Mouse (Mus musculus): ENCODE measurements at regions not wholly inside any gene's neighbourhood (a gene's known extent, or its start where the extent isn't known, plus 50 kb on each side); places are given as distances from the start of the nearest gene placed in this dataset.

GRCm38 (mm10) chr15:17181358-17182022, 452.9 kb downstream of the Cdh9 start:
- no peaks in the 10 kb centered on the region for H3K36me3 ChIP-seq (replicated peaks)

GRCm38 (mm10) chr15:17195439-17195838, 466.9 kb downstream of the Cdh9 start:
- peaks cover 4% of the 10 kb centered on the region for H3K4me1 ChIP-seq (ENCODE audit: insufficient read depth, low read depth, low read length)
- DNase-seq (ENCODE audit: low spot score) (no peak), ATAC-seq (ENCODE audit: extremely low read depth, insufficient number of reproducible peaks, low FRiP score, poor library complexity, severe bottlenecking) (peak; percentile 34; the same call in 1 of the 2 replicates)
- no peaks in the 10 kb centered on the region for H3K27me3 ChIP-seq (ENCODE audit: insufficient read depth, low read length)
- H3K36me3 ChIP-seq (replicated peaks), result no peaks in the 10 kb centered on the region
- H3K4me3 ChIP-seq (ENCODE audit: low read depth, low read length), result no peak overlapping the region
- TF ChIP-seq POLR2AphosphoS5 (IDR thresholded peaks at IDR 0.05; ENCODE audit: insufficient replicate concordance, low read depth, low read length), result no peak
- TF ChIP-seq CTCF (IDR thresholded peaks at IDR 0.05; ENCODE audit: low read depth, low read length), result no peak
- TF ChIP-seq TAL1 (conservative IDR thresholded peaks at IDR 0.05; ENCODE audit: low read depth, low read length), result no peak
- TF ChIP-seq GATA1 (IDR thresholded peaks at IDR 0.05; ENCODE audit: borderline replicate concordance, low read length), result no peak
- no peak for TF ChIP-seq GATA2 (IDR thresholded peaks at IDR 0.05; ENCODE audit: borderline replicate concordance, low read depth, low read length)
- no peaks in the 10 kb centered on the region for H3K9me3 ChIP-seq (replicated peaks)

More at GRCm38 (mm10) chr15:17181358-17182022, 452.9 kb downstream of the Cdh9 start:
- TF ChIP-seq GATA2 (IDR thresholded peaks at IDR 0.05; ENCODE audit: borderline replicate concordance, low read depth, low read length) (no peak), GATA1 (IDR thresholded peaks at IDR 0.05; ENCODE audit: borderline replicate concordance, low read length) (no peak), TAL1 (conservative IDR thresholded peaks at IDR 0.05; ENCODE audit: low read depth, low read length) (no peak), POLR2AphosphoS5 (IDR thresholded peaks at IDR 0.05; ENCODE audit: insufficient replicate concordance, low read depth, low read length) (no peak), CTCF (IDR thresholded peaks at IDR 0.05; ENCODE audit: low read depth, low read length) (no peak)
- Histone ChIP-seq H3K4me1 (ENCODE audit: insufficient read depth, low read depth, low read length) (no peaks in the 10 kb centered on the region), H3K27me3 (ENCODE audit: insufficient read depth, low read length) (no peaks in the 10 kb centered on the region), H3K4me3 (ENCODE audit: low read depth, low read length) (no peak overlapping the region), H3K9me3 (replicated peaks) (no peaks in the 10 kb centered on the region)
- no peak; the same call in 1 of the 2 replicates for ATAC-seq (ENCODE audit: extremely low read depth, insufficient number of reproducible peaks, low FRiP score, poor library complexity, severe bottlenecking)
- no peak for DNase-seq (ENCODE audit: low spot score)

DNA sequence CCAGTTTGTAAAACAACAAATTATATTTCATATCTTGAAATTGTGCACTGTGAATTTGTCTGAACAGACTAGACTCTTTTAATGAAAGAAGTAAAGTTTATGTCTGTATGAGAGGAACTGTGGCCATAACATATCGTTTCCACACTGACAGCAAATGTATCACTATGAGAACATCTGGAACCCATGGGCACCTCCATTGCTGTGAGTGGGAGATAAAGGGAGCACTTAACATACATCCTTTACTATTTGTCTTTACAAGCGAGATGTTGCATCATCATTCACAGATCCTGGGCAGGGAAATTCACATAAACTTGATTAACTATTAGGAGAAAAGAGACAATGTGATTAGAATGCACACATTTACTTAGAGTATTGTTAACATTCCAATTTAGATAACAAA, 476.2 kb downstream of the Cdh9 start:
- no peaks in the 10 kb centered on the region for H3K9me3 ChIP-seq (replicated peaks)
- DNase-seq (ENCODE audit: low spot score) (peak; percentile 3), ATAC-seq (ENCODE audit: extremely low read depth, insufficient number of reproducible peaks, low FRiP score, poor library complexity, severe bottlenecking) (peak; percentile 91)
- no peaks in the 10 kb centered on the region for H3K36me3 ChIP-seq (replicated peaks)
- H3K4me1 ChIP-seq (ENCODE audit: insufficient read depth, low read depth, low read length), result peaks cover 13% of the 10 kb centered on the region; the same call in 1 of the 2 replicates
- H3K27me3 ChIP-seq (ENCODE audit: insufficient read depth, low read length), result no peaks in the 10 kb centered on the region
- no peak overlapping the region for H3K4me3 ChIP-seq (ENCODE audit: low read depth, low read length)
- TF ChIP-seq GATA2 (IDR thresholded peaks at IDR 0.05; ENCODE audit: borderline replicate concordance, low read depth, low read length) (no peak), GATA1 (IDR thresholded peaks at IDR 0.05; ENCODE audit: borderline replicate concordance, low read length) (no peak), TAL1 (conservative IDR thresholded peaks at IDR 0.05; ENCODE audit: low read depth, low read length) (peak; percentile 89)

GRCm38 (mm10) chr15:17245096-17245495, 516.5 kb downstream of the Cdh9 start:
- TF ChIP-seq CTCF (IDR thresholded peaks at IDR 0.05; ENCODE audit: low read depth, low read length), result no peak
- TF ChIP-seq POLR2AphosphoS5 (IDR thresholded peaks at IDR 0.05; ENCODE audit: insufficient replicate concordance, low read depth, low read length), result no peak
- TF ChIP-seq TAL1 (conservative IDR thresholded peaks at IDR 0.05; ENCODE audit: low read depth, low read length), result no peak
- TF ChIP-seq GATA2 (IDR thresholded peaks at IDR 0.05; ENCODE audit: borderline replicate concordance, low read depth, low read length), result no peak
- TF ChIP-seq GATA1 (IDR thresholded peaks at IDR 0.05; ENCODE audit: borderline replicate concordance, low read length), result no peak
- Histone ChIP-seq H3K4me1 (ENCODE audit: insufficient read depth, low read depth, low read length) (peaks cover 2% of the 10 kb centered on the region; the same call in 1 of the 2 replicates), H3K36me3 (replicated peaks) (no peaks in the 10 kb centered on the region), H3K27me3 (ENCODE audit: insufficient read depth, low read length) (no peaks in the 10 kb centered on the region), H3K4me3 (ENCODE audit: low read depth, low read length) (no peak overlapping the region), H3K9me3 (replicated peaks) (no peaks in the 10 kb centered on the region)
- no peak for DNase-seq (ENCODE audit: low spot score)
- ATAC-seq (ENCODE audit: extremely low read depth, insufficient number of reproducible peaks, low FRiP score, poor library complexity, severe bottlenecking), result no peak

- ATAC-seq (ENCODE audit: extremely low read depth, insufficient number of reproducible peaks, low FRiP score, poor library complexity, severe bottlenecking) (peak; percentile 94), DNase-seq (ENCODE audit: low spot score) (peak; percentile 1)
- Histone ChIP-seq H3K27me3 (ENCODE audit: insufficient read depth, low read length) (no peaks in the 10 kb centered on the region), H3K9me3 (replicated peaks) (no peaks in the 10 kb centered on the region), H3K4me1 (ENCODE audit: insufficient read depth, low read depth, low read length) (peaks cover 13% of the 10 kb centered on the region), H3K36me3 (replicated peaks) (no peaks in the 10 kb centered on the region), H3K4me3 (ENCODE audit: low read depth, low read length) (peak overlapping the region; percentile 59; the same call in 1 of the 2 replicates)
- TF ChIP-seq GATA1 (IDR thresholded peaks at IDR 0.05; ENCODE audit: borderline replicate concordance, low read length) (no peak), POLR2AphosphoS5 (IDR thresholded peaks at IDR 0.05; ENCODE audit: insufficient replicate concordance, low read depth, low read length) (no peak), GATA2 (IDR thresholded peaks at IDR 0.05; ENCODE audit: borderline replicate concordance, low read depth, low read length) (no peak), TAL1 (conservative IDR thresholded peaks at IDR 0.05; ENCODE audit: low read depth, low read length) (peak; percentile 51), CTCF (IDR thresholded peaks at IDR 0.05; ENCODE audit: low read depth, low read length) (no peak)
These were observed 560.7 kb downstream of the Cdh9 start for GRCm38 (mm10) chr15:17289221-17289620.

All from G1E (cell line).